Mouse (Mus musculus) cerebellum, postnatal 4 days (tissue): ENCODE data around the gene Atxn1.

ENCODE experiments used
- DNase-seq, 2 experiments: peaks; one replicate each; pipeline ENCODE4 v3.0.0; 2022; ENCODE audit warnings: low spot score in 2 of 2, mixed read lengths in 1 of 2

The Atxn1 gene

GRCm38 (mm10) chr13:45633918-45634317 lies 330.9 kb downstream of the Atxn1 start:
- DNase-seq = no peak

- no peak for DNase-seq
Observed at GRCm38 (mm10) chr13:45632133-45632532, 332.7 kb downstream of the Atxn1 start.

DNA sequence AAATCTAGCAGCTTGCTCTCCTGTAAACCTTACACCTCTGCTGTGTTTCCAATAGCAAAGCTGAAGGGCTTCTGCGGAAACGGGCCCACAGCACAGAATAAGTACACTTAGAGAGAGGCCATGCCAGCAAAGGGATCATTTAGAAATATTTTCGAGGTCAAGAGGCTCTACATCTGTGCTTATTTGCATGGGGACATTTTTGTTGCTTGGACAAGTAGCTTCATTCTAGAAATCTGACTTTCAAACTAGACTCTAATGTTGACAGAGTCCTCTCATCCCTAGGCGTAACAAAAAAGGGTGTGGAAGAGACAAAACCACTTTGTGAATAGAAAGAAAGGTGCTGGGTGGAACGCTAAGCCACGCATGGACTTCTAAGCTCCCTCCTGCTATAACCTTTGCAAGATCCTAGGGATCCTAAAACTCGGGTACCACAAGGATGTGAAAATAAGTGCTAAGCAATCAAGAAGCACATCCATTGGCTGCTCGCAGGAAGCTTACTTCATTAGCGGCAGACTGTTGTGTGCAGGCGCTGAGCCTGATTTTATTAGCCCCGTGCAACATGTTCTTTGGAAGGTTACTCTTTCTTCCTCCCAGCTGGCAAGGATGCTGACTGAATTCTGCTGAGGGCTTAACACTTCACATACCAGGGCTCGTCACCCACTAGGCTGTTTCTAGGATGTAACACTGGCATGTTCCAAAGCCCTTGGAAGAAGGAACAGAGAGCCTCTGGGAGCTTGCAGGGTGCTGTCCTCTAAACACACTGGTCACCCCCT lies 334.1 kb downstream of the Atxn1 start:
- DNase-seq = no peak

DNA sequence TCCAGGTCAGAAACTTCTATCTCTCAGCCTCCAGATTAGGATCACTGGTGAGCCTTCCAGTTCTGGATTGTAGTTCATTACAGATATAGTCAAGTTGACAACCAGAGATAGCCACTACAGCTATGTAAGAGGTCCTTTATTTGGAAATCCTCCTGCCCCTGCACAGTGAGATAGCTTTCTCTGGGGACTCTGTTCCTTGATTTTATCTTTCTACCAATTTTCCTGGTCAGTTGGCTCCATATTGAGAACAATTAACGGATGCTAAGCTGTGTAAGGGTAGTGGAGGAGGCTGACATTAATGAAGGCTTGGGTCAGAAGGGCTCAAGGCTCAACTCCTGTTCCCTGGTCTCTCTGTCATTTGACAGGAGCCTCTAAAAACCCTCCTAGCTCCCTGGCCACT lies 335.1 kb downstream of the Atxn1 start:
- DNase-seq = no peak

- DNase-seq = no peak
Observed at GRCm38 (mm10) chr13:45628341-45628740, 336.5 kb downstream of the Atxn1 start.

DNA sequence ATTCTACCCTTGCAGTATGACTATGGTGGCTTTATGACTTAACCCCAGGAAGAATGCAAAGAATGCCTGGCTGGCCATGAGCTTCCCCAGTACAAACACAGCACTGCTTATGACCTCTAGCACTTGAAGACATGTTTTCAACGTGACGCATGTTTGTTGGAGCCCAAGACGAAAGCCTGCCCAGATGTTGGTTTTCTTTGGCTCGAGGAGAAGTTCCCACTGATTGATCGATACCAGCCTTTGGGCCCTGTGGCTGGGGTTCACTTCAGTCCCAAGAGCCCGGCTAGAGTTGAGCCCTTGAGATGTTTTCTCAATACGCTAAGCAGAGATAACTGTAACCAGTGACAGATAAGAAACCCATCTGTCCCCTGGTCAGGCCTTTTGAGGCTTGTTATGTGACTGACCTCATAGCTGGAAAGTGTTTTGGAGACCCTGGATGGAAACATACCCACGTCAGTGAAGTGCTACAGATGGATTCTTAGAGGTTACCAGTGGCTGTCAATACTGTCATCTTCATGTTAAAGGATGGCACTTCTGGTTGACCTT lies 337.5 kb downstream of the Atxn1 start:
- DNase-seq = no peak

DNA sequence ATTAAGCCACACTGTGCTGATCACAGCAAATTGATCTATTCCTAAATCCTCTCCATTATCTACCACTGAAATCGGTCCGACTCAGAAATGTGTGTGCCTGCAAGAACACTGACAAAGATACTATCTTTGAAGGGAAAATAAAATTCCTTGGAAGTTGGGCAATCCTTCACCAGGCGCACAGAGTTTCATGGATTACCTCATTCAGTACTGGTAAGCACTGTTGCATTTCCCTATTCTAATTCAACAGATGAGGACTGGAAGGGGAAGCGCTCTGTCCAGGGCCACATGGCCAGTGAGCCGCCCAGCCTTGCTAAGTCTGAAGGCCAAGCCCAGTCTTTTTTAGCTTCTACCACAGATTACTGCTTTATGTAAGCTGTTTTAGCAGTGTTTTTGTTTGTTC lies 339.1 kb downstream of the Atxn1 start:
- no peak for DNase-seq

DNA sequence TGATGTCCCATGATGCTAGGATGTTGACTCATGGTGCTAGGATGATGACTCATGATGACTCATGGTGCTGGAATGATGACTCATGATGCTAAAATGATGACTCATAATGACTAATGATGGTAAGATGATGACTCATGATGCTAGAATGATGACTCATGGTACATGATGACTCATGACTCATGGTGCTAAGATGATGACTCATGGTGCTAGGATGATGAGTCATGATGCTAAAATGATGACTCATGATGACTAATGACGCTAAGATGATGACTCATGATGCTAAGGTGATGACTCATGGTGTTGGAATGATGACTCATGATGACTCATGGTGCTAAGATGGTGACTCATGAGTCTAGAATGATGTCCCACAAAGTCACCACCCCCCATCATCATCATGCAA lies 341.0 kb downstream of the Atxn1 start:
- no peak for DNase-seq

DNA sequence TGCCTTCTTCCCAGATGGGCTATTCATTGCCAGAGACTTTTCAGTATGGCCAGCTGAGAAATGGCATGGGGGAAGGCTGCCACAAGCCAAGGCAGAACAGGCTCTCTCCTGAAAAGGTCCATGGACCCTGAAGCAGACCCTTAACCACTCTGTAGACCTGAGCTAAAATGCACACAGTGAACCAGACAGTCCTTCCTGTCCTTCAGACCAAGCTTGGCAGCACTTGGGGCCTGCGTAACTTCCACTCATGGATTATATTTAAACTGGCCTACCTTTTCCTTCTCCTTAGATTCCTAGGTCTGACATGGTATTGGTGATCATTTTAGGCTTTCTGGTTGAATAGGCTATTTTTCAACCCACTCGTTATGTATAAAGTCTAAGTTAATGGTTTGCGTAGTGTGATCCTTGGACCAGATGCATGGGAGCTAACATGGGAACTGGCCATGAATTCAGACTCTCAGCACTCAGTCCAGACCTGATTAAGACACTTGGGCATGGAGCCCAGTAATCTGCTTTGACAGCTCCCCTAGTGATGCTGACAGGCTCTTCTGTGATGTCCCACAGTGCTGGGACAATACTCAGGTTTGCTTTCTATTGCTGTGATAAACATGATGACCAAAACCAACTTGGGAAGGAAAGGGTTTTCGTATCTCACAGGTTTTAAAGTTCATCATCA lies 341.8 kb downstream of the Atxn1 start:
- DNase-seq = peak in 1 of 2 experiments; percentile 33

DNA sequence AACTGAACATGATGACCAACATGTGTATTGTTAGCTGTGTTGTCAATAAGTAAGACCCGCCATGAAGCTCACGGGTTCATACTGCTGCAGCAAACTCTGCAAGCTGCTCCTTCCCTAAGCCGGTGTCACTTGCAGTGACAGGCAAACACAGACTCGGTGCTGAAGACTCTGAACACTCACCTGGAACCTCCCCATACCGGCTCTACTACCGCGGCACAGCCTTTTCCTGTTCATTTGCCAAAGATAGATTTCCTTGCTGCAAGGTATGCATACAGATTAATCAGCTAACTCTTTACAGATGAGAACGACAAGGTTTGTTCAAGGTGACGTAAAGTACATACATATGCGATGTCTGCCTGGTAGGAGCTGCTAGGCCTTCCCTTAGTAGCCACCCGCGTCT lies 344.1 kb downstream of the Atxn1 start:
- DNase-seq = no peak

GRCm38 (mm10) chr13:45620281-45620680 lies 344.5 kb downstream of the Atxn1 start:
- DNase-seq = no peak

DNA sequence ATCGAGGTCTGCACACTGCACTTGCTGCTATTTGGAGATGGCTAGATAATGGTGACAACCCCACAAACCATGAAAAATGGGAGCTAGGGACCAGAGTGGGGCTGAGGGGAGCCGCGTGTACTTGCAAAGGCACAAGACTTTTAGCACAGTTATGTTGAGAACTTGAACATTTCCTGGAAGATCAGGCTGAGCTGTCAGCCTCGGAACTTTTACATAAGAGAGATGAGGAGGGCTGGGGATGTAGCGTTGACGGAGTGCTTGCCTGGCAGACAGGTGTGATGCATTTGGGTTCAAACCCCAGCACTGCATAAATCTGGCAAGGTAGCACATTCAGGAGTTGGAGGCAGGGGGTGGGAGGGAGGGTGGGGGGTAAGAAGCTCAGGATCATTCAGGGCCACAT lies 346.8 kb downstream of the Atxn1 start:
- DNase-seq = no peak

GRCm38 (mm10) chr13:45614762-45615161 lies 350.0 kb downstream of the Atxn1 start:
- DNase-seq = no peak

GRCm38 (mm10) chr13:45613346-45613745 lies 351.5 kb downstream of the Atxn1 start:
- peak in 1 of 2 experiments; percentile 48 for DNase-seq

DNA sequence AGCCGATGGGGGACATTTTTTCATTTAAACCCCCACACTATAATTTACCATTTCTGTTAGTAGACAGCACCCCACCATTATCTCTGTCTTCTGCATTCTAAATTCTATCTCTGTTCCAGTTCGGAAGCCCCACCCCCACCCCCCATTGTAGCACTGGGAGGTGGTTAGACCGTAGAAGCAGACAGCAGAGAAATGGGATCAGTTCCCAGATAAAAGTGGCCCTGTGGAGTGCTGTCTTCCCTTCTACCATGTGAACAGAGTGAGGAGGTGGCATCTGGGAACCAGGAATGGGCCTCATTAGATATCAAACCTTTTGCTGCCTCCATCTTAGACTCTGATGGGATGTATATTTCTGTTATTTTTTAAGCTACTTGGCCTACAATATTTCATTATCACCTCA lies 353.3 kb downstream of the Atxn1 start:
- DNase-seq = no peak

DNA sequence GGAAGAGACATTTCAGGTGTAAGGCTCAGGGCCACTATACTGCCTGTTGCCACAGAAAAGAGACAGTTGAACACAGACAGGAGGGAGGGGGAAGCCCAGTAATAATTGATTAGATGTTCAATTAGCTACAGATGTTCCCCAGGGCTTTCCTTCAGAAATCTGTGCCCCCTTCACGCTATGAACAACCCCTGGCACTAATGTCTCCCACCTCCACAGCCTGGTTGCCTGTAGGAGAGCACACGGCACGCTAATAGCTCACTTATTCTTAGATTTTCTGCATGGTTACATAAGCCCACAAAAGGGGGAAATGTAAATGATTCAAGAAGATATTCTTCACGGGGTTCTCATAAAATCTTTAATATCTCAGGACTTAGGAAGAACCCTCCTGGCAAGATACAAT lies 355.3 kb downstream of the Atxn1 start:
- no peak for DNase-seq

DNA sequence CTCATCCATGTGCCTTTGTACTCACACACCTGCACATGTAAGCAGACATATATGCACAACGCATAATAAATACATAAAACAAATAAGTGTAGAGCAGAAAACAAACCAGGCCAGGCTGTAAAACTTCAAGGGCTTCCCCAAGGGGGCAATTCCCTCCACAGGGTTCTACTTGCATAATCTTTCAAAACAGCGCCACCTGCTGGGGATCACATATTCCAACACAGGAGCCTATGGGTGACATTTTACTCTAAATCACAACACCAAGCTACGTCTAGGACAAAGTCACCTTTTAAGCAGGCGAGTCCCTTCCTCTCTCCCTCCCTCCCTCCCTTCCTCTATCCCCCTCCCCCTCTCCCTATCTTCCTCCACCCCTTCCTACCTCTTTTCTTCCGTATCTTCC lies 356.2 kb downstream of the Atxn1 start:
- DNase-seq = no peak

DNA sequence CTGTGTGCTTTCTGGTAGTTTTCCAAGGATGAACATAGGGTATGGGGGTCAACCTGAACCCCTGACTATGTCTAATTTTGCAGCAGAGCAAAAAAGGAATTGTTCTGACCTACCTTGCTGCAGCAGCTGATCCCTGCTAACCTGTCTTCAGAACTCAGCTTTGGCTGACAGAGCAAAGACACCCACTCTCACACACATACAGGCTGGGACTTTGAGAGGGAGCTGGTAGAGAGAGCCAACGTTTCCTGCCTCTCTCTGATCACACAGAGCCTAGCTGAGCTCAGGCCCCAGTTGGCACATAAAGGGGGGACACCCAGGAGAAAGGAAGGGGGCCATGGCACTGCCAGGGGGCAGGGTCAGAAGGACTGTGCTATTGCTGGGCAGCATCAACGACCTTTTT lies 356.9 kb downstream of the Atxn1 start:
- DNase-seq = no peak

GRCm38 (mm10) chr13:45603636-45604035 lies 361.2 kb downstream of the Atxn1 start:
- DNase-seq = no peak

- no peak for DNase-seq
Observed at GRCm38 (mm10) chr13:45600443-45600842, 364.4 kb downstream of the Atxn1 start.

- DNase-seq = no peak
Observed at GRCm38 (mm10) chr13:45599831-45600230, 365.0 kb downstream of the Atxn1 start.

DNA sequence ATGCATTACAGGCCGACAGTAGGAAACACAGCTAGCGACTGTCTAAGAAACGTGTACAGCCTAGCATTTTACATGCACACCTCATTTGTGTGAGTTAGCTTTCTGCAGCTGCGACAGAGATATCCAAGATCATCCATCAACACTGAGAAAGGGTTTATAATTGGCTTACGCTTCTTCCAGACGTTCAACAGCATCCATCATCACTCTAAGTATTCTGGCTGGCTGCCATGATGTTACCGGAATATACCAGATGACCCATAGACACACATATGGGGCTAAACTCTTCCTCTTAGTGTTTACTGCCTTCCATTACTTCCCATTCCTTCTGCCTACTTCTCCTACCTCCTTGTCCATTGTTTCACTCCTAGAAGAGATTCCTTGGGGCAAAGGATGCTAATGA lies 369.4 kb downstream of the Atxn1 start:
- no peak for DNase-seq

DNA sequence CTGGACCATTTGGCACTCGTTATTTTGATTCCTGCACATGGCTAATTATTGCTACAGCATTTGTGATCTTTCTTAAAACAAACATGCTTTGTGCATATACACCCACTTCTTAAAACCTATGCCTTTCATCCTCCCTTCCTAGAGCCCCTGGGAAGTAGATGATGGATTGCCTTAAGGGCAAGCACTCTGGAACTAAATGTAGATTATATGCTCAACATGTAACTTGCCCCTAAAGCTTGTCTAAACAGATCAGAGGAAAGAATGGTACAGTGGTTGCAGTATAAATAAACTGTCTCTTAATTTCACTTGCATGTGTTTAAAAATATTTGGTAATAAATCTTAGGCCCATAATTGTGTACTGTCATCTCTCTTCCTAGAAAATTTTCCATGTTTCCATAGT lies 370.9 kb downstream of the Atxn1 start:
- DNase-seq = no peak
